Mouse (Mus musculus): ENCODE measurements at regions not wholly inside any gene's neighbourhood (a gene's known extent, or its start where the extent isn't known, plus 50 kb on each side); places are given as distances from the start of the nearest gene placed in this dataset.

- H3K9me3 ChIP-seq (replicated peaks): no peaks in the 10 kb centered on the region
- H3K4me1 ChIP-seq: peaks cover 4% of the 10 kb centered on the region
- H3K27me3 ChIP-seq (ENCODE audit: low read depth, poor library complexity, severe bottlenecking): no peaks in the 10 kb centered on the region
- H3K4me3 ChIP-seq: no peak overlapping the region
- no peaks in the 10 kb centered on the region for H3K36me3 ChIP-seq
- WGBS: 78% methylated on average over 6 of the region's 6 CpGs
- DNase-seq (ENCODE audit: low spot score): peak; percentile 19
- no peak overlapping the region for H3K27ac ChIP-seq
Observed at GRCm38 (mm10) chr14:102925769-102926443, 56.5 kb downstream of the Kctd12 start.

DNA sequence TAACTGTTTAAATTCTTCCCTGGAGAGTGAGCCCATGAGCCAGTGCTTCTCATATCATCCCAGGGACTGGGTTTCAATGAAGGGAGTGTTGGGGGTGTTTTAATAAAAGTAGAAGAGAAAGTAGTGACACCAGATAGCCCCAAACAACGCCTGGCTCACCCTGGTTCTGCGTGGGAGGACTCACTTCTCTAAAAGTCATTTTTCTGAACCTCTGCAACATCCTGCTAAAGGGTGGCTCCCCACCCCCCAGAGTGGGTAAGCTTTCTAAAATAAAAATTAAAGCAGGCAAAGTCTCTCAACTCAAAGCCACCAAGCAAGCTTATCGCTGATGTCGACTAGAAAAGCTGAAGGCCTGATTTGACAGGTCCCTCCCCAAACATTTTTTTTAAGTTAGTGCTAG is 57.8 kb downstream of the Kctd12 start:
- Histone ChIP-seq H3K36me3 (no peaks in the 10 kb centered on the region), H3K27ac (no peak overlapping the region), H3K9me3 (replicated peaks) (no peaks in the 10 kb centered on the region), H3K4me3 (no peak overlapping the region), H3K27me3 (ENCODE audit: low read depth, poor library complexity, severe bottlenecking) (no peaks in the 10 kb centered on the region), H3K4me1 (peaks cover 5% of the 10 kb centered on the region)
- no peak for DNase-seq (ENCODE audit: low spot score)
- 85% methylated on average over 4 of the region's 4 CpGs for WGBS

DNA sequence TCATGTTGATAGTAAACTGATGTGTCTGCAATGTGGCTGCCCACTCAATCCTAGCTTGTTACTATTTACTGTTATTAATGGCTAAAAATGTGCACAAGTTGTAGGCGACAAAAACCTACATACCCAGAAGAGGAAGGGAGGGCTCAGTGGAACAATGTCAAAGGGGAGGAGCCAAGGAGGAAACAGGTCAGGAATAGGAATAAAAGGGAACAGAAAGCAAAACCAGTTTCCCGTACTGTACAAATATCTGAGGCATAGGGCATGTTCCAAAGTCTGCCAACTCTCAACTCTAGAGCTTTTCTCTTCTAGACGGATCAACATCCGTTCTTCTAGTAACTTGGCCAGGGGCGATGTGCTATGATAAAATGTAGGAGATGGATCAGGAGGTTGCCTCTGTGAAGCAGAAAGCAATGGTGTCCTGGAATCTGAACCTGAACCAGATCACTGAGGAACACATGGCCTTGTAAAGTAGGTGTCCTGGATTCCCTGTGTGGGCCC is 59.9 kb downstream of the Kctd12 start:
- Histone ChIP-seq H3K4me1 (peaks cover 9% of the 10 kb centered on the region), H3K27ac (no peak overlapping the region), H3K27me3 (ENCODE audit: low read depth, poor library complexity, severe bottlenecking) (no peaks in the 10 kb centered on the region), H3K36me3 (no peaks in the 10 kb centered on the region), H3K9me3 (replicated peaks) (no peaks in the 10 kb centered on the region), H3K4me3 (no peak overlapping the region)
- 93% methylated on average over 5 of the region's 5 CpGs for WGBS
- no peak for DNase-seq (ENCODE audit: low spot score)

DNA sequence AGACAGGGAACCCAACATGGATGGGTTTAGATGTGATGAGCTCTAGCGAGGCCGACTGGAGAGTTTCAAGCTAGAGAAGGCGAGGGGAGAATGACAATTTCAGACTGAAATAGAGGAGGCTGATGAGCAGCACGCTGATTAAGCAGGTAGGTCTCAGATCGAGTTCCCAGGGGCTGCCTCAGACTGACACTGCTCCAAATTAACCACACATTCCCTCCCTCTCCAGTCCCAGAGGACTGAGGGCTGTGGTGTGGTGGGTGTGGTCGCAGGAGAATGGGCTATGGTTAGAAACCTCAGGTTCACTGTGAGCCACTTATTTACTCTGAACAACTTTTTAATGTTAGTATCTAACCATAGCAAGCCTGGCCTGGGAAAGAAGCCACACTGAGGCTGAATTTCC is 62.0 kb downstream of the Kctd12 start:
- peaks cover 5% of the 10 kb centered on the region; the same call in 1 of the 2 replicates for H3K4me1 ChIP-seq
- H3K4me3 ChIP-seq: no peak overlapping the region
- no peaks in the 10 kb centered on the region for H3K27me3 ChIP-seq (ENCODE audit: low read depth, poor library complexity, severe bottlenecking)
- WGBS: 82% methylated on average over 6 of the region's 6 CpGs
- H3K27ac ChIP-seq: no peak overlapping the region
- no peaks in the 10 kb centered on the region for H3K36me3 ChIP-seq
- no peak for DNase-seq (ENCODE audit: low spot score)
- H3K9me3 ChIP-seq (replicated peaks): no peaks in the 10 kb centered on the region

DNA sequence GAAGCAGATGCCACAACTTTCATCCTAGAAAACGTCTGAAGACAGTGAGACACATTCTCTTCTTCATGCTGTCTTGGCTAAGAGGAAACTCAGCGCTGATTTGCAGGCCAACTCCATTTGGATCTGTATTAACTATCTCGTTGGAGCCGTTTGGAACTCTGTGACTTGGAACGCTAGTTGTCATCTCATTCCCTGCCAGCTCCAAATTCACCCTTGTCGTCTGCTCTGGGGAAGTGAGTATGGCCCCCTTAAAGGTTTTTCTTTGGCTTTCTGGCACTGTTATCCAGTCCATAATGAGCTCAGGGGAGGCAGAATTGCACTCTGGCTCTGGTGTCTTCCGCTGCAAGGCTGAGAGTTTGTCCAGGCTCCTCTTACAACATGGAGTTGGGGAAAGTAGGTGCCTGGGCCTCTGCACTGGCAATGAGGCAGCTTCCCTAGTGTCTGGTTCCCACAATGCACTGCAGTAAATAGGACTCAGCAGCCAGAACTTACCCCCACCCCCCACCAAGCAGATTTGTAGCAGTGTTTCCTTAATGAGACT is 63.1 kb downstream of the Kctd12 start:
- Histone ChIP-seq H3K27me3 (ENCODE audit: low read depth, poor library complexity, severe bottlenecking) (no peaks in the 10 kb centered on the region), H3K4me1 (peaks cover 5% of the 10 kb centered on the region; the same call in 1 of the 2 replicates), H3K27ac (peak overlapping the region; percentile 66; the same call in 1 of the 2 replicates), H3K9me3 (replicated peaks) (no peaks in the 10 kb centered on the region), H3K4me3 (no peak overlapping the region), H3K36me3 (no peaks in the 10 kb centered on the region)
- DNase-seq (ENCODE audit: low spot score): no peak
- 83% methylated on average over 7 of the region's 7 CpGs for WGBS

GRCm38 (mm10) chr14:102917929-102918328 is 64.5 kb downstream of the Kctd12 start:
- peaks cover 5% of the 10 kb centered on the region; the same call in 1 of the 2 replicates for H3K4me1 ChIP-seq
- 81% methylated on average over 1 of the region's 1 CpGs for WGBS

DNA sequence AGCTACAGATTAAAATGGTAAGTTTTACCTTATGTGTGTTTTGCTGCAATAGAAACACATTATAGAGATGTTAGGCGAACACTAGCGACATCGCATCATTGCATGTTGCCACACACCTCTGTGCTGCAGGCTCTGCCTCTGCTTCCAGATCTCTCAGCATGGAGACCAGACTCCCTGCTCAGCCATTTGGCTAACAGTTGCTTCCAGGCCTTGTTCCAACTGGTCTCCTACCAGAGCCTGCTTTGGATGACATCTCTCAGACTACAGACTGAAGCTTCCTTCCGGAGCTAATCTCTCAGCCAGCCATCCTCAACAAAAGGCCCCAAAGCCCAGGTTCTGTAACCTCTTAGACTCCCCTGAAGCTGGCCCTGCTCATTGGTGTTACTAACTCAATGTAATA is 66.5 kb downstream of the Kctd12 start:
- Histone ChIP-seq H3K9me3 (replicated peaks) (no peaks in the 10 kb centered on the region), H3K4me1 (peaks cover 5% of the 10 kb centered on the region; the same call in 1 of the 2 replicates), H3K36me3 (no peaks in the 10 kb centered on the region), H3K27me3 (ENCODE audit: low read depth, poor library complexity, severe bottlenecking) (no peaks in the 10 kb centered on the region), H3K27ac (no peak overlapping the region), H3K4me3 (no peak overlapping the region)
- WGBS: 90% methylated on average over 4 of the region's 4 CpGs
- DNase-seq (ENCODE audit: low spot score): no peak

More at GRCm38 (mm10) chr14:102917929-102918328, 64.5 kb downstream of the Kctd12 start:
- Histone ChIP-seq H3K27ac (no peak overlapping the region), H3K27me3 (ENCODE audit: low read depth, poor library complexity, severe bottlenecking) (no peaks in the 10 kb centered on the region), H3K9me3 (replicated peaks) (no peaks in the 10 kb centered on the region), H3K4me3 (no peak overlapping the region), H3K36me3 (no peaks in the 10 kb centered on the region)
- no peak for DNase-seq (ENCODE audit: low spot score)

- Histone ChIP-seq H3K36me3 (no peaks in the 10 kb centered on the region), H3K4me3 (no peak overlapping the region), H3K27ac (no peak overlapping the region), H3K27me3 (ENCODE audit: low read depth, poor library complexity, severe bottlenecking) (no peaks in the 10 kb centered on the region), H3K9me3 (replicated peaks) (no peaks in the 10 kb centered on the region), H3K4me1 (no peaks in the 10 kb centered on the region)
- DNase-seq (ENCODE audit: low spot score): no peak
- WGBS: 82% methylated on average over 3 of the region's 3 CpGs
Observed at GRCm38 (mm10) chr14:102911582-102911981, 70.9 kb downstream of the Kctd12 start.

- Histone ChIP-seq H3K4me3 (no peak overlapping the region), H3K4me1 (no peaks in the 10 kb centered on the region), H3K27ac (no peak overlapping the region), H3K27me3 (ENCODE audit: low read depth, poor library complexity, severe bottlenecking) (no peaks in the 10 kb centered on the region), H3K9me3 (replicated peaks) (no peaks in the 10 kb centered on the region), H3K36me3 (no peaks in the 10 kb centered on the region)
- no peak for DNase-seq (ENCODE audit: low spot score)
- 82% methylated on average over 3 of the region's 3 CpGs for WGBS
Observed at GRCm38 (mm10) chr14:102908990-102909389, 73.4 kb downstream of the Kctd12 start.

GRCm38 (mm10) chr14:102907411-102908103 is 74.9 kb downstream of the Kctd12 start:
- no peaks in the 10 kb centered on the region for H3K27me3 ChIP-seq (ENCODE audit: low read depth, poor library complexity, severe bottlenecking)
- no peaks in the 10 kb centered on the region for H3K9me3 ChIP-seq (replicated peaks)
- H3K36me3 ChIP-seq: no peaks in the 10 kb centered on the region
- DNase-seq (ENCODE audit: low spot score): no peak
- WGBS: 81% methylated on average over 6 of the region's 6 CpGs
- no peak overlapping the region for H3K4me3 ChIP-seq
- H3K27ac ChIP-seq: no peak overlapping the region
- peaks cover 6% of the 10 kb centered on the region for H3K4me1 ChIP-seq

DNA sequence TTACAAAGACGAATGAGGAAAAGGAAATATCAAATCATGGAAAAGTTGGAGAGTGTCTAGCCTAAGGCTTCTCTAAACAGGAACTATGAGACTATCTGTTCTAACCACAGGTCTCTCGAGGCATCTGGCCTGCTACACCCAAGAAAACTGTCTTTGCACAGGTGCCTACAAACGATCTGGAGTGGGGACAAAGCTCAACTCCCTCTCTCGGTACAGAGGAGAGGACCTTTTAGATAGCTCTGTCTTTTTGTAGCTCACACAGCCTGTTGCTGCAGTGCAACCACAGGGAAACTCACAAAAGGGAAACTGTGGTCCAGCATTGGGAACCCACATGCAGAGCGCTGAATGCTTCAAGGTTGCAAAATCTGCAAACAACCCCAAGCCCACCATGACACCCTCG is 75.6 kb downstream of the Kctd12 start:
- no peak overlapping the region for H3K27ac ChIP-seq
- 83% methylated on average over 6 of the region's 6 CpGs for WGBS
- H3K36me3 ChIP-seq: no peaks in the 10 kb centered on the region
- H3K4me3 ChIP-seq: no peak overlapping the region
- no peaks in the 10 kb centered on the region for H3K9me3 ChIP-seq (replicated peaks)
- H3K27me3 ChIP-seq (ENCODE audit: low read depth, poor library complexity, severe bottlenecking): no peaks in the 10 kb centered on the region
- DNase-seq (ENCODE audit: low spot score): no peak
- H3K4me1 ChIP-seq: peaks cover 6% of the 10 kb centered on the region

GRCm38 (mm10) chr14:102906286-102906685 is 76.2 kb downstream of the Kctd12 start:
- 83% methylated on average over 1 of the region's 1 CpGs for WGBS
- no peak overlapping the region for H3K27ac ChIP-seq
- no peak for DNase-seq (ENCODE audit: low spot score)
- H3K27me3 ChIP-seq (ENCODE audit: low read depth, poor library complexity, severe bottlenecking): no peaks in the 10 kb centered on the region
- H3K9me3 ChIP-seq (replicated peaks): no peaks in the 10 kb centered on the region
- H3K36me3 ChIP-seq: no peaks in the 10 kb centered on the region
- H3K4me3 ChIP-seq: no peak overlapping the region
- H3K4me1 ChIP-seq: peaks cover 6% of the 10 kb centered on the region

- DNase-seq (ENCODE audit: low spot score): peak; percentile 46
- WGBS: 41% methylated on average over 12 of the region's 12 CpGs
- no peaks in the 10 kb centered on the region for H3K36me3 ChIP-seq
- H3K27me3 ChIP-seq (ENCODE audit: low read depth, poor library complexity, severe bottlenecking): no peaks in the 10 kb centered on the region
- H3K9me3 ChIP-seq (replicated peaks): no peaks in the 10 kb centered on the region
- peak overlapping the region; percentile 46; the same call in 1 of the 2 replicates for H3K27ac ChIP-seq
- H3K4me3 ChIP-seq: no peak overlapping the region
- H3K4me1 ChIP-seq: peaks cover 6% of the 10 kb centered on the region
Observed at GRCm38 (mm10) chr14:102902906-102903305, 79.5 kb downstream of the Kctd12 start.

Data from limb, embryonic 10.5 days (tissue).